Comparison of ENCODE assay signal across 8 mouse cellular contexts in the genomic region with DNA sequence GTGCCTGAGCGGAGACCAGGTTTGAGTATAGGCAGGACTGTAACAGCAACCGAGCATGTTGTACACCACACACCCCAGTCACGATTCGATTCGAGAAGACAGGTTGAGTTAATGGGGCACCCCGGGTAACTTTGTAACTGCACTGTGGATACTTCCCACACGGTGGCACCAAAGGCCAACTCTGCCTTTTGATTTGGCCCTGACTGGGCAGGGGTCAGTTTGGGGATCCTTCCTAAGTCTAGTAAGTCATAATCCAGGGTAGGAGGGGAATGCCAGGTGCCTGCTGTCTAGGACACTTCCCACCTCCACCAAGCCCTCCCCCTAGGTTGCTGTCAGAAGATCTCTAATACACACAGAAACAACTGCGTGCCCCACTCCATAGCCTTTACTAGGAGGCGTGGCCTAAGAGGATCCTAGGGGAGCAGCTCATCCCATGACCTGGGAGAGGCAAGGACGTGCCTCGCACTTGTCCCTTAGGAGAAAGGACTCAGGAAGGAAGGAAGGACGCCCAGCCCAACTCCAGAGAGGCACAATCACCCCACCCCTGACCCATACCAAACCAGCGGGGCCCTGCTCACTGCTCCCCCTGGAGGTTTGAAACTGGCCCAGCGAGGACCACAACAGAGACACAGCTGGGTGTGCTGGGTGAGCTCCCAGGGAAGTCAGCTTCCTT. TPM values are rescaled to one million over a fixed set of nuclear protein-coding genes. Genes with fewer than 3 reads are reported as not detected.
DNase-seq lines count a peak whose midpoint lies in the region; ATAC-seq and TF ChIP-seq lines count a peak whose summit lies in the region.

No protein-coding gene starts in this region.

- TF ChIP-seq CTCF in left cerebral cortex, adult 2 months (IDR thresholded peaks at IDR 0.05), result peak; percentile 65
- TF ChIP-seq CTCF in stomach, postnatal 0 days (IDR thresholded peaks at IDR 0.05; ENCODE audit: low read depth), result peak; percentile 79

- no peaks in the 10 kb centered on the region for H3K27me3 ChIP-seq in forebrain, embryonic 13.5 days
- peaks cover 24% of the 10 kb centered on the region for H3K27me3 ChIP-seq in hindbrain, embryonic 10.5 days (ENCODE audit: insufficient read depth, poor library complexity, severe bottlenecking)
- H3K27me3 ChIP-seq in limb, embryonic 13.5 days, result no peaks in the 10 kb centered on the region
- no peaks in the 10 kb centered on the region for H3K27me3 ChIP-seq in midbrain, embryonic 14.5 days (ENCODE audit: control insufficient read depth, insufficient read depth, low read length)
- H3K27me3 ChIP-seq in stomach, postnatal 0 days (ENCODE audit: control insufficient read depth, insufficient read depth, low read length), result no peaks in the 10 kb centered on the region

- peak overlapping the region; percentile 6; the same call in 1 of the 2 replicates for H3K4me2 ChIP-seq in forebrain, embryonic 13.5 days
- H3K4me2 ChIP-seq in limb, embryonic 13.5 days (replicated peaks), result peak overlapping the region; percentile 46
- H3K4me2 ChIP-seq in midbrain, embryonic 14.5 days (ENCODE audit: low read length), result no peak overlapping the region
- H3K4me2 ChIP-seq in stomach, postnatal 0 days (replicated peaks; ENCODE audit: low read depth), result peak overlapping the region; percentile 58

- 0 out of 2 replicates have a peak overlapping the region, but pooled peaks have one; percentile 24 for H3K27ac ChIP-seq in left cerebral cortex, adult 2 months
- H3K27ac ChIP-seq in forebrain, embryonic 13.5 days, result no peak overlapping the region
- H3K27ac ChIP-seq in hindbrain, embryonic 10.5 days, result 0 out of 2 replicates have a peak overlapping the region, but pooled peaks have one; percentile 17
- no peak overlapping the region for H3K27ac ChIP-seq in limb, embryonic 13.5 days
- no peak overlapping the region for H3K27ac ChIP-seq in midbrain, embryonic 14.5 days (replicated peaks; ENCODE audit: low read depth, low read length)
- no peak overlapping the region for H3K27ac ChIP-seq in stomach, postnatal 0 days (replicated peaks)

- H3K36me3 ChIP-seq in forebrain, embryonic 13.5 days (ENCODE audit: poor library complexity, severe bottlenecking), result no peaks in the 10 kb centered on the region
- no peaks in the 10 kb centered on the region for H3K36me3 ChIP-seq in hindbrain, embryonic 10.5 days
- no peaks in the 10 kb centered on the region for H3K36me3 ChIP-seq in limb, embryonic 13.5 days
- H3K36me3 ChIP-seq in midbrain, embryonic 14.5 days (ENCODE audit: control insufficient read depth, insufficient read depth, low read length), result no peaks in the 10 kb centered on the region
- H3K36me3 ChIP-seq in stomach, postnatal 0 days (ENCODE audit: control insufficient read depth, insufficient read depth, low read length), result no peaks in the 10 kb centered on the region

- peak; percentile 28 to 45 for DNase-seq in left cerebral cortex, adult 2 months (ENCODE audit: extremely low spot score in 1 of 2, low spot score in 2 of 2)
- DNase-seq in left cerebral cortex, adult 18-20 months (ENCODE audit: low spot score in 2 of 2), result no peak
- peak; percentile 60 for DNase-seq in c-Kit-positive CD71-positive TER-119-negative erythroid progenitor cells, embryonic 14.5 days (ENCODE audit: low read depth)
- DNase-seq in hindbrain, embryonic 10.5 days (ENCODE audit: low spot score), result peak; percentile 68
- peak; percentile 51 for DNase-seq in midbrain, embryonic 14.5 days
- peak; percentile 74 for DNase-seq in stomach, postnatal 0 days (ENCODE audit: low spot score)

- 6% methylated on average over 14 of the region's 14 CpGs for whole genome bisulfite sequencing in forebrain, embryonic 13.5 days
- 6% methylated on average over 14 of the region's 14 CpGs for WGBS in hindbrain, embryonic 10.5 days
- WGBS in limb, embryonic 13.5 days, result 8% methylated on average over 14 of the region's 14 CpGs
- WGBS in midbrain, embryonic 14.5 days, result 6% methylated on average over 14 of the region's 14 CpGs
- WGBS in stomach, postnatal 0 days, result 9% methylated on average over 14 of the region's 14 CpGs

- peak; percentile 38; the same call in 1 of the 2 replicates for ATAC-seq in forebrain, embryonic 13.5 days
- peak; percentile 14; the same call in 1 of the 2 replicates for ATAC-seq in limb, embryonic 13.5 days (ENCODE audit: low FRiP score, low read depth)
- ATAC-seq in midbrain, embryonic 14.5 days (ENCODE audit: low FRiP score, low TSS enrichment), result no peak
- peak; percentile 75 for ATAC-seq in stomach, postnatal 0 days (ENCODE audit: low FRiP score, low TSS enrichment)

- TF ChIP-seq EP300 in stomach, postnatal 0 days (optimal IDR thresholded peaks at IDR 0.05), result no peak

- intact Hi-C loops in left cerebral cortex, adult 2 months (cut with DNase I), result no loop called here

- H3K9me3 ChIP-seq in forebrain, embryonic 13.5 days (replicated peaks), result no peaks in the 10 kb centered on the region
- H3K9me3 ChIP-seq in hindbrain, embryonic 10.5 days, result no peaks in the 10 kb centered on the region
- no peaks in the 10 kb centered on the region for H3K9me3 ChIP-seq in limb, embryonic 13.5 days
- H3K9me3 ChIP-seq in midbrain, embryonic 14.5 days (ENCODE audit: control insufficient read depth, low read length), result no peaks in the 10 kb centered on the region
- no peaks in the 10 kb centered on the region for H3K9me3 ChIP-seq in stomach, postnatal 0 days (ENCODE audit: control insufficient read depth, low read length)

- no peak overlapping the region for H3K9ac ChIP-seq in forebrain, embryonic 13.5 days
- no peak overlapping the region for H3K9ac ChIP-seq in limb, embryonic 13.5 days
- H3K9ac ChIP-seq in midbrain, embryonic 14.5 days (replicated peaks; ENCODE audit: low read length), result no peak overlapping the region
- no peak overlapping the region for H3K9ac ChIP-seq in stomach, postnatal 0 days (ENCODE audit: low read length)

- H3K4me3 ChIP-seq in left cerebral cortex, adult 2 months, result no peak overlapping the region
- no peak overlapping the region for H3K4me3 ChIP-seq in forebrain, embryonic 13.5 days
- H3K4me3 ChIP-seq in hindbrain, embryonic 10.5 days, result peak overlapping the region; percentile 34
- H3K4me3 ChIP-seq in limb, embryonic 13.5 days, result 0 out of 2 replicates have a peak overlapping the region, but pooled peaks have one; percentile 8
- no peak overlapping the region for H3K4me3 ChIP-seq in midbrain, embryonic 14.5 days (replicated peaks; ENCODE audit: low read depth, low read length)
- H3K4me3 ChIP-seq in stomach, postnatal 0 days (ENCODE audit: low read depth, low read length), result peak overlapping the region; percentile 13; the same call in 1 of the 2 replicates

- no peaks in the 10 kb centered on the region for H3K4me1 ChIP-seq in forebrain, embryonic 13.5 days
- peaks cover 16% of the 10 kb centered on the region for H3K4me1 ChIP-seq in hindbrain, embryonic 10.5 days (replicated peaks)
- peaks cover 29% of the 10 kb centered on the region for H3K4me1 ChIP-seq in limb, embryonic 13.5 days
- H3K4me1 ChIP-seq in midbrain, embryonic 14.5 days (ENCODE audit: control insufficient read depth, insufficient read depth, low read length), result no peaks in the 10 kb centered on the region
- 0 out of 2 replicates have a peak, but pooled peaks cover 2% of the 10 kb centered on the region for H3K4me1 ChIP-seq in stomach, postnatal 0 days (replicated peaks; ENCODE audit: control insufficient read depth, insufficient read depth)

RNA-seq across cellular contexts. Expression of a gene that starts 8.6 kb away (rescaled TPM):
- 10 to 100 TPM; 81.0 to 91.4 TPM for total RNA-seq in left cerebral cortex, adult 2 months (2021)
- total RNA-seq in left cerebral cortex, adult 18-20 months (2021), result 10 to 100 TPM; 70.6 to 84.6 TPM
- polyA plus RNA-seq in forebrain, embryonic 13.5 days (2015; fragmentation: Nextera tagmentation; extraction: Ambion mirVana), result 17.6 and 20.6 TPM in 2 replicates
- polyA plus RNA-seq in hindbrain, embryonic 10.5 days (2016; fragmentation: Nextera tagmentation; extraction: Ambion mirVana), result 17.7 and 23.7 TPM in 2 replicates
- 20.1 and 20.2 TPM in 2 replicates for polyA plus RNA-seq in limb, embryonic 13.5 days (2015; fragmentation: Nextera tagmentation; extraction: Ambion mirVana)
- 23.8 and 26.2 TPM in 2 replicates for polyA plus RNA-seq in midbrain, embryonic 14.5 days (2014; fragmentation: Nextera tagmentation; extraction: Ambion mirVana)
- 8.9 and 9.3 TPM in 2 replicates for polyA plus RNA-seq in stomach, postnatal 0 days (2015; fragmentation: Nextera tagmentation; extraction: Ambion mirVana)

RNA-seq across cellular contexts. Expression of a gene that starts 30.7 kb away (rescaled TPM):
- total RNA-seq in left cerebral cortex, adult 2 months (2021), result 100 to 1,000 TPM; 288 to 319 TPM
- total RNA-seq in left cerebral cortex, adult 18-20 months (2021), result 100 to 1,000 TPM; 306 to 326 TPM
- 136 and 152 TPM in 2 replicates for polyA plus RNA-seq in forebrain, embryonic 13.5 days (2015; fragmentation: Nextera tagmentation; extraction: Ambion mirVana)
- 90.8 and 119 TPM in 2 replicates for polyA plus RNA-seq in hindbrain, embryonic 10.5 days (2016; fragmentation: Nextera tagmentation; extraction: Ambion mirVana)
- 82.5 and 83.5 TPM in 2 replicates for polyA plus RNA-seq in limb, embryonic 13.5 days (2015; fragmentation: Nextera tagmentation; extraction: Ambion mirVana)
- polyA plus RNA-seq in midbrain, embryonic 14.5 days (2014; fragmentation: Nextera tagmentation; extraction: Ambion mirVana), result 227 and 250 TPM in 2 replicates
- polyA plus RNA-seq in stomach, postnatal 0 days (2015; fragmentation: Nextera tagmentation; extraction: Ambion mirVana), result 96.2 and 101 TPM in 2 replicates

RNA-seq across cellular contexts. Expression of a gene that starts 39.9 kb away (rescaled TPM):
- total RNA-seq in left cerebral cortex, adult 2 months (2021), result 10 to 100 TPM; 67.4 to 70.2 TPM
- total RNA-seq in left cerebral cortex, adult 18-20 months (2021), result 10 to 100 TPM; 68.0 to 68.4 TPM
- polyA plus RNA-seq in forebrain, embryonic 13.5 days (2015; fragmentation: Nextera tagmentation; extraction: Ambion mirVana), result 165 and 173 TPM in 2 replicates
- 102 and 138 TPM in 2 replicates for polyA plus RNA-seq in hindbrain, embryonic 10.5 days (2016; fragmentation: Nextera tagmentation; extraction: Ambion mirVana)
- polyA plus RNA-seq in limb, embryonic 13.5 days (2015; fragmentation: Nextera tagmentation; extraction: Ambion mirVana), result 140 and 142 TPM in 2 replicates
- 75.7 and 96.9 TPM in 2 replicates for polyA plus RNA-seq in midbrain, embryonic 14.5 days (2014; fragmentation: Nextera tagmentation; extraction: Ambion mirVana)
- 43.3 and 56.6 TPM in 2 replicates for polyA plus RNA-seq in stomach, postnatal 0 days (2015; fragmentation: Nextera tagmentation; extraction: Ambion mirVana)

RNA-seq across cellular contexts. Expression of a gene that starts 40.7 kb away (rescaled TPM):
- total RNA-seq in left cerebral cortex, adult 2 months (2021), result not detected
- total RNA-seq in left cerebral cortex, adult 18-20 months (2021), result not detected
- polyA plus RNA-seq in forebrain, embryonic 13.5 days (2015; fragmentation: Nextera tagmentation; extraction: Ambion mirVana), result 0.62 and 0.88 TPM in 2 replicates
- 0.61 and 0.73 TPM in 2 replicates for polyA plus RNA-seq in hindbrain, embryonic 10.5 days (2016; fragmentation: Nextera tagmentation; extraction: Ambion mirVana)
- 1.9 and 2.0 TPM in 2 replicates for polyA plus RNA-seq in limb, embryonic 13.5 days (2015; fragmentation: Nextera tagmentation; extraction: Ambion mirVana)
- 0.82 and 1.1 TPM in 2 replicates for polyA plus RNA-seq in midbrain, embryonic 14.5 days (2014; fragmentation: Nextera tagmentation; extraction: Ambion mirVana)
- polyA plus RNA-seq in stomach, postnatal 0 days (2015; fragmentation: Nextera tagmentation; extraction: Ambion mirVana), result 0.45 and 0.98 TPM in 2 replicates

Comparison
In these comparisons a context has a peak if more than half of its experiments do, and no peak if none do; other contexts are left out.
1. DNase-seq: peak in left cerebral cortex, adult 2 months (2 of 2), c-Kit-positive CD71-positive TER-119-negative erythroid progenitor cells, embryonic 14.5 days (single experiment), hindbrain, embryonic 10.5 days (single experiment), midbrain, embryonic 14.5 days (single experiment) and stomach, postnatal 0 days (single experiment); none in left cerebral cortex, adult 18-20 months (0 of 2).
2. H3K27ac ChIP-seq: peak in left cerebral cortex, adult 2 months (single experiment) and hindbrain, embryonic 10.5 days (single experiment); none in forebrain, embryonic 13.5 days (single experiment), limb, embryonic 13.5 days (single experiment), midbrain, embryonic 14.5 days (single experiment) and stomach, postnatal 0 days (single experiment).
3. H3K4me3 ChIP-seq: peak in hindbrain, embryonic 10.5 days (single experiment), limb, embryonic 13.5 days (single experiment) and stomach, postnatal 0 days (single experiment); none in left cerebral cortex, adult 2 months (single experiment), forebrain, embryonic 13.5 days (single experiment) and midbrain, embryonic 14.5 days (single experiment).